Mouse (Mus musculus) myocyte (in vitro differentiated cells): ENCODE results near the gene Hoxb9. TPM values are rescaled to one million over a fixed set of nuclear protein-coding genes. Genes with fewer than 3 reads are reported as not detected.

Experiments used
- H3K27me3 ChIP-seq: one replicate; pipeline ENCODE4 v1.6.1; 2011; ENCODE audit not compliant: control insufficient read depth, insufficient read depth, insufficient read length
- H3K36me3 ChIP-seq: one replicate; pipeline ENCODE4 v1.6.1; 2011; ENCODE audit not compliant: control insufficient read depth, insufficient read depth
- H3K4me2 ChIP-seq: one replicate; pipeline ENCODE4 v1.6.1; 2011; ENCODE audit warnings: low read depth, control low read depth
- H3K4me3 ChIP-seq: one replicate; pipeline ENCODE4 v1.5.1; 2011; ENCODE audit warnings: mild to moderate bottlenecking, control low read depth, moderate library complexity
- H3K79me2 ChIP-seq: one replicate; pipeline ENCODE4 v1.6.1; 2011; ENCODE audit not compliant: control insufficient read depth, insufficient read depth
- H3ac ChIP-seq: one replicate; pipeline ENCODE4 v1.6.1; 2011; ENCODE audit not compliant: control insufficient read depth, insufficient read length
- CEBPB ChIP-seq: IDR thresholded peaks from 2 replicates; pipeline ENCODE4 v1.6.1; 2011; ENCODE audit warnings: mild to moderate bottlenecking, moderate library complexity; ENCODE audit not compliant: poor library complexity, insufficient read depth, severe bottlenecking
- E2F4 ChIP-seq: IDR thresholded peaks from one replicate; pipeline ENCODE4 v1.6.1; 2011; ENCODE audit warnings: mild to moderate bottlenecking, control low read depth, moderate library complexity; ENCODE audit not compliant: insufficient read depth
- MAX ChIP-seq: IDR thresholded peaks from one replicate; pipeline ENCODE4 v1.6.1; 2011; ENCODE audit warnings: low read depth, mild to moderate bottlenecking, control low read depth
- MYOD1 ChIP-seq, 3 experiments: IDR thresholded peaks; one replicate each; pipeline ENCODE4 v1.6.1; 2011; ENCODE audit warnings: control low read depth in 2 of 3, low read depth in 2 of 3, mild to moderate bottlenecking in 2 of 3, moderate library complexity in 1 of 3; ENCODE audit not compliant: insufficient read length in 2 of 3, control insufficient read depth in 1 of 3
- MYOG ChIP-seq, 3 experiments: IDR thresholded peaks; one replicate each; pipeline ENCODE4 v1.6.1; 2011; ENCODE audit warnings: control low read depth in 2 of 3, low read depth in 2 of 3, mild to moderate bottlenecking in 2 of 3; ENCODE audit not compliant: insufficient read length in 2 of 3, control insufficient read depth in 1 of 3, insufficient read depth in 1 of 3
- POLR2A ChIP-seq: IDR thresholded peaks from one replicate; pipeline ENCODE4 v1.6.1; 2011; ENCODE audit warnings: low read depth, mild to moderate bottlenecking, control low read depth, moderate library complexity; ENCODE audit not compliant: insufficient read length
- POLR2AphosphoS2 ChIP-seq: IDR thresholded peaks from one replicate; pipeline ENCODE4 v1.6.1; 2011; ENCODE audit warnings: low read depth, control low read depth; ENCODE audit not compliant: insufficient read length
- REST ChIP-seq: IDR thresholded peaks from one replicate; pipeline ENCODE4 v1.6.1; 2011; ENCODE audit warnings: mild to moderate bottlenecking, control low read depth, moderate library complexity; ENCODE audit not compliant: insufficient read depth, insufficient read length
- SRF ChIP-seq: IDR thresholded peaks from one replicate; pipeline ENCODE4 v1.6.1; 2011; ENCODE audit warnings: low read depth; ENCODE audit not compliant: control insufficient read depth, insufficient read length
- TCF12 ChIP-seq: IDR thresholded peaks from one replicate; pipeline ENCODE4 v1.6.1; 2011; ENCODE audit warnings: mild to moderate bottlenecking, control low read depth; ENCODE audit not compliant: poor library complexity, insufficient read depth, severe bottlenecking
- TCF3 ChIP-seq: IDR thresholded peaks from one replicate; pipeline ENCODE4 v1.6.1; 2011; ENCODE audit warnings: low read depth, control low read depth; ENCODE audit not compliant: insufficient read length
- USF1 ChIP-seq: IDR thresholded peaks from one replicate; pipeline ENCODE4 v1.6.1; 2011; ENCODE audit warnings: low read depth, mild to moderate bottlenecking, control low read depth, moderate library complexity
- polyA plus RNA-seq: library from polyadenylated mRNA; unstranded; fragments of >200 nt; fragmentation: generic; extraction: Trizol; gene quantifications from one replicate; pipeline ENCODE4 v1.2.1, GENCODE M21; 2012; ENCODE audit warnings: missing spikeins

The Hoxb9 gene
- polyA plus RNA-seq, 1 experiment: 0.24 TPM

GRCm38 (mm10) chr11:96301064-96301431 lies 29.8 kb downstream of the Hoxb9 start:
- no peak for TF ChIP-seq E2F4
- no peak for TF ChIP-seq POLR2AphosphoS2
- TF ChIP-seq MYOD1 (IDR thresholded peaks at IDR 0.05; ENCODE audit: control insufficient read depth in 1 of 3, insufficient read length in 2 of 3, low read depth in 2 of 3): no peak
- no peak for TF ChIP-seq SRF
- no peak for TF ChIP-seq REST
- no peak for TF ChIP-seq POLR2A
- TF ChIP-seq MAX: no peak
- TF ChIP-seq CEBPB: no peak
- TF ChIP-seq TCF12: no peak
- TF ChIP-seq TCF3: no peak
- no peak for TF ChIP-seq USF1
- no peak for TF ChIP-seq MYOG (IDR thresholded peaks at IDR 0.05; ENCODE audit: control insufficient read depth in 1 of 3, insufficient read depth in 1 of 3, insufficient read length in 2 of 3, low read depth in 2 of 3)
- Histone ChIP-seq H3K4me2 (no peak overlapping the region), H3K4me3 (no peak overlapping the region), H3K27me3 (peaks cover 93% of the 10 kb centered on the region), H3ac (no peak overlapping the region), H3K79me2 (no peaks in the 10 kb centered on the region), H3K36me3 (no peaks in the 10 kb centered on the region)

GRCm38 (mm10) chr11:96301837-96302236 lies 30.6 kb downstream of the Hoxb9 start:
- no peak overlapping the region for H3ac ChIP-seq
- peaks cover 94% of the 10 kb centered on the region for H3K27me3 ChIP-seq
- no peak overlapping the region for H3K4me2 ChIP-seq
- no peaks in the 10 kb centered on the region for H3K79me2 ChIP-seq
- H3K36me3 ChIP-seq: no peaks in the 10 kb centered on the region
- no peak for TF ChIP-seq TCF3
- no peak for TF ChIP-seq REST
- TF ChIP-seq CEBPB: no peak
- no peak for TF ChIP-seq MYOD1 (IDR thresholded peaks at IDR 0.05; ENCODE audit: control insufficient read depth in 1 of 3, insufficient read length in 2 of 3, low read depth in 2 of 3)
- TF ChIP-seq MAX: no peak
- TF ChIP-seq TCF12: no peak
- TF ChIP-seq POLR2AphosphoS2: no peak
- no peak for TF ChIP-seq E2F4
- TF ChIP-seq USF1: no peak
- no peak for TF ChIP-seq POLR2A
- TF ChIP-seq MYOG (IDR thresholded peaks at IDR 0.05; ENCODE audit: control insufficient read depth in 1 of 3, insufficient read depth in 1 of 3, insufficient read length in 2 of 3, low read depth in 2 of 3): no peak
- no peak for TF ChIP-seq SRF
- no peak overlapping the region for H3K4me3 ChIP-seq

GRCm38 (mm10) chr11:96302381-96303150 lies 31.3 kb downstream of the Hoxb9 start:
- peaks cover 89% of the 10 kb centered on the region for H3K27me3 ChIP-seq
- no peak overlapping the region for H3K4me2 ChIP-seq
- H3ac ChIP-seq: no peak overlapping the region
- H3K79me2 ChIP-seq: no peaks in the 10 kb centered on the region
- TF ChIP-seq TCF12 (no peak), USF1 (no peak), REST (no peak), POLR2A (no peak), CEBPB (no peak), POLR2AphosphoS2 (no peak)
- H3K4me3 ChIP-seq: no peak overlapping the region
- H3K36me3 ChIP-seq: no peaks in the 10 kb centered on the region

- no peaks in the 10 kb centered on the region for H3K79me2 ChIP-seq
- TF ChIP-seq MYOG (IDR thresholded peaks at IDR 0.05; ENCODE audit: control insufficient read depth in 1 of 3, insufficient read depth in 1 of 3, insufficient read length in 2 of 3, low read depth in 2 of 3) (no peak), E2F4 (no peak), CEBPB (no peak), TCF3 (no peak), SRF (no peak), MYOD1 (IDR thresholded peaks at IDR 0.05; ENCODE audit: control insufficient read depth in 1 of 3, insufficient read length in 2 of 3, low read depth in 2 of 3) (no peak)
- H3K4me2 ChIP-seq: peak within 1 kb of the TSS; percentile 18
- no peak within 1 kb of the TSS for H3ac ChIP-seq
- no peaks in the 10 kb centered on the region for H3K36me3 ChIP-seq
- no peak within 1 kb of the TSS for H3K4me3 ChIP-seq
- H3K27me3 ChIP-seq: peaks cover 80% of the 10 kb centered on the region
Observed at GRCm38 (mm10) chr11:96303151-96304099, 32.2 kb downstream of the Hoxb9 start, which contains the start of gene Hoxb5. TSS of gene Hoxb5 (plus strand) at chr11:96303336.
